ENCODE assay signal across 8 mouse cellular contexts in the genomic region with DNA sequence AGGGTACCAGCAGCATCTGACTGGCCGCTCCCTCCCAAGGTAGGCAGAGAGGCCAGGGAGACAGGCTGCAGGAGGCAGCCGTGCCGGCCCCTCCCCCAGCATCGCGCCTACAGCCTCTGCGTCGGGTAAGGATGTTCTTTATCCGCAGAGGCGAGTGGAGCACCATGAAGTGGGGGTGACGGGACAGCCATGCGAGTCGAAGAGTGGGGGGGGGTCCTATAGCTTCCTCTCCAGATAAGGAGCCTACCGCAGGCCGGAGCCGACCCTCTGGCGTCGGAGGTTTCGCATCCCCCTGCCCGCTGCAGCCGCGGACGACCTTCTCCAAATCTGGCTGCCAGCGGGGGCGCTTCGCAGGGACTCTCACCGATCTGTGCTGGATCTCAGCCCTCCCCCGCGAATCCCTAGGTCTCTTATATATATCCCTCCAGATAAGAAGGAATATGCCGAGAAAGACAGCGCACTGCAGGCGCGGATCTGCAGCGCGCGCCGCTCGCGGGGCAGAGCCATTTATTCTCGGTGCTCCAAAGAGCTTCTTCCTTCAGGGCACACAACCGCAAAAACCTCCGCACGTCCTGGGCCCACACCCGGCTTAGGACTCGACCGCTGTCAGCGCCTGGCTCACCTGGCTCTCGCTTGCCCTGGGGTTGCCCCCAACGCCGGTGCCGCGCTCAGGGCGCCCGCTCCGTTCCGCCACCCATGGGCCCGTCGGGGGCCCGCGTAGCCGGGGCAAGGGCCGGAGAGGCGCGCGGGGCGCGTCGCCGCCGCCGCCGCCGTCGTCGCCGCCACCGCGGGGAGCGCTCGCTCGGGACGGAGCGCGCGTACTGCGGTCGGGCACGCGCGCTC. TPM values are rescaled to one million over a fixed set of nuclear protein-coding genes. Genes with fewer than 3 reads are reported as not detected.
DNase-seq lines count a peak whose midpoint lies in the region; ATAC-seq and TF ChIP-seq lines count a peak whose summit lies in the region.
"Had no signal": no experiment of that assay in that cellular context is flagged by ENCODE, and none has a peak within 500 bp of the region (broad histone marks: within the 10 kb centered on the region; RNA-seq: fewer than 3 reads in every experiment).

No protein-coding gene starts in this region.

- peak overlapping the region; percentile 76 for H3K27ac ChIP-seq in heart, embryonic 12.5 days (ENCODE audit: poor library complexity, severe bottlenecking)
- H3K27ac ChIP-seq in small intestine, adult 2 months (ENCODE audit: insufficient read depth, low read depth, low read length): 0 out of 2 replicates have a peak overlapping the region, but pooled peaks have one; percentile 24

- peak overlapping the region; percentile 83 for H3K4me2 ChIP-seq in heart, embryonic 12.5 days

- peak overlapping the region; percentile 86 for H3K9ac ChIP-seq in heart, embryonic 12.5 days

- H3K9me3 ChIP-seq in heart, embryonic 12.5 days (replicated peaks): no peaks in the 10 kb centered on the region

- H3K4me1 ChIP-seq in heart, embryonic 12.5 days (replicated peaks): peaks cover 53% of the 10 kb centered on the region
- H3K4me1 ChIP-seq in small intestine, adult 2 months (ENCODE audit: control insufficient read depth, insufficient read depth, insufficient read length, low read length): peaks cover 11% of the 10 kb centered on the region; the same call in 1 of the 2 replicates

- peak overlapping the region; percentile 77 for H3K4me3 ChIP-seq in heart, embryonic 12.5 days
- H3K4me3 ChIP-seq in small intestine, adult 2 months (ENCODE audit: low read depth, low read length): peak overlapping the region; percentile 87

- peak; percentile 69 for DNase-seq in 3134 (ENCODE audit: extremely low read depth, insufficient read length, low spot score)
- peak; percentile 51 for DNase-seq in CD4-positive helper T cell, adult 2 months (ENCODE audit: low read depth, low spot score)
- peak; percentile 81 for DNase-seq in cerebellum, postnatal 10 days
- DNase-seq in layer of hippocampus, adult 9-11 months: peak; percentile 63
- DNase-seq in lung, postnatal 14 days: peak; percentile 46

- 4% methylated on average over 89 of the region's 89 CpGs for WGBS in heart, embryonic 12.5 days
- under 1% methylated on average over 88 of the region's 89 CpGs for WGBS in small intestine, adult 2 months

- TF ChIP-seq CTCF in small intestine, adult 2 months (IDR thresholded peaks at IDR 0.05; ENCODE audit: extremely low read depth, insufficient read length, insufficient replicate concordance, low read depth, low read length): no peak

- no peak for ATAC-seq in heart, embryonic 12.5 days (ENCODE audit: insufficient number of reproducible peaks, low FRiP score)

- no peak for TF ChIP-seq POLR2A in small intestine, adult 2 months (IDR thresholded peaks at IDR 0.05; ENCODE audit: low read depth, low read length)

- H3K27me3 ChIP-seq in heart, embryonic 12.5 days (replicated peaks): peaks cover 35% of the 10 kb centered on the region
- H3K27me3 ChIP-seq in small intestine, adult 2 months (ENCODE audit: control insufficient read depth, insufficient read depth, low read length): no peaks in the 10 kb centered on the region

- H3K36me3 ChIP-seq in heart, embryonic 12.5 days: no peaks in the 10 kb centered on the region
- H3K36me3 ChIP-seq in small intestine, adult 2 months (ENCODE audit: control insufficient read depth, insufficient read depth, low read length): no peaks in the 10 kb centered on the region; the same call in 1 of the 2 replicates

RNA-seq across cellular contexts. Expression of gene Dusp8, which starts 1.1 kb away (rescaled TPM):
- polyA plus RNA-seq in heart, embryonic 12.5 days (2016; fragmentation: Nextera tagmentation; extraction: Ambion mirVana): 17.7 and 17.8 TPM in 2 replicates
- 8.9 and 13.4 TPM in 2 replicates for polyA plus RNA-seq in small intestine, adult 2 months (2012; rRNA removed)

RNA-seq across cellular contexts. Expression of gene Gm45618, which starts 26.0 kb away (rescaled TPM):
- polyA plus RNA-seq in heart, embryonic 12.5 days (2016; fragmentation: Nextera tagmentation; extraction: Ambion mirVana): not detected in 2 replicates
- not detected in 2 replicates for polyA plus RNA-seq in small intestine, adult 2 months (2012; rRNA removed)
- polyA plus RNA-seq: gonadal fat pad, adult 2 months had no signal

RNA-seq across cellular contexts. Expression of gene Mob2, which starts 33.7 kb away (rescaled TPM):
- 42.7 and 43.6 TPM in 2 replicates for polyA plus RNA-seq in heart, embryonic 12.5 days (2016; fragmentation: Nextera tagmentation; extraction: Ambion mirVana)
- polyA plus RNA-seq in small intestine, adult 2 months (2012; rRNA removed): 26.1 and 31.8 TPM in 2 replicates

RNA-seq across cellular contexts. Expression of gene Gm39115, which starts 41.3 kb away (rescaled TPM):
- polyA plus RNA-seq in heart, embryonic 12.5 days (2016; fragmentation: Nextera tagmentation; extraction: Ambion mirVana): not detected in 2 replicates
- polyA plus RNA-seq in small intestine, adult 2 months (2012; rRNA removed): not detected in 2 replicates
- polyA plus RNA-seq: gonadal fat pad, adult 2 months had no signal

RNA-seq across cellular contexts. Expression of gene Gm45337, which starts 49.9 kb away (rescaled TPM):
- polyA plus RNA-seq in heart, embryonic 12.5 days (2016; fragmentation: Nextera tagmentation; extraction: Ambion mirVana): not detected in 2 replicates
- polyA plus RNA-seq in small intestine, adult 2 months (2012; rRNA removed): not detected in 2 replicates
- polyA plus RNA-seq: gonadal fat pad, adult 2 months had no signal
